Mouse (Mus musculus) spleen, embryonic (tissue): ENCODE measurements at regions not wholly inside any gene's neighbourhood (a gene's known extent, or its start where the extent isn't known, plus 50 kb on each side); places are given as distances from the start of the nearest gene placed in this dataset.

Experiments used
- CTCF ChIA-PET: fragments of 350-600 bp; sonication (Branson Sonifier 250); formaldehyde crosslinking; loops from one replicate; lab custom pipeline; 2022; lab: Charles Lee

DNA sequence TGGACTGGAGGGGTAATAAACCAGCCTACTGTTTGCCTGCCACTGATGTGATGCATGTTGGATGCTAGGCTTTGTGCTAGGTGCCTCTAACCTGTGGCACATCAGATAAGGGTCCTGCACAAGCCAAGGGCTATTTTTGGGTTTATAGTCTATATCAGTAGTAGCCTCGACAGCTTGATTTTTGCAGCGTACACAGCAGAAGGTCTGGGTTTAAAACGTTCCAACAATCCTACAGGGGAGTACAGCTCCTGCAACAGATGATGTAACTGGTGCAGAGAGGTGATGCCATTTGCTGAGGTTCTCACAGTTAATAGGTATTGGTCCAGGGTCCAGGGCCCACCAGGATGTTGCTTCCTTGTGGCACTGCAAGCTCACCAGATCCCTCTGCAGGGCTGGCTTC, 63.9 kb upstream of the Ldlrad3 start:
- CTCF ChIA-PET = no interaction called here

DNA sequence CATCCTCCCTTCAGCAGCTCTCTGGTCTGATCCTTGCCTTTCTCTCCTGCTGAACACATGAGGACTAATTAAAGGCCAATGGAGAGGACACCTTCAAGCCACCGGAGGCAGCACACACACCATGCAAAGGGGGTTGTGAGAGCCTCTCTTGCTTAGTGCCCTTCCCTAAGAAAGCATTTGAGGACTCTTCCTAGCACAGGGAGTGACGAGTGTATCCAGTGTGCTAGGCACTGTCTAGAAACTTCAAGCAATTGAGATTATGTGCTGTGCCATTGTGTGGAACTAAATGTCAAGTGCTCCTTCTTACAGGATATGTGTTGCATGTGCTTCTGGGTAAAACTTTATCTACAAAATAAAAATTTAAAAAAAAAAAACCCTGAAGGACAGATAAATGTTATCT, 60.3 kb upstream of the Ldlrad3 start:
- CTCF ChIA-PET = no interaction called here

DNA sequence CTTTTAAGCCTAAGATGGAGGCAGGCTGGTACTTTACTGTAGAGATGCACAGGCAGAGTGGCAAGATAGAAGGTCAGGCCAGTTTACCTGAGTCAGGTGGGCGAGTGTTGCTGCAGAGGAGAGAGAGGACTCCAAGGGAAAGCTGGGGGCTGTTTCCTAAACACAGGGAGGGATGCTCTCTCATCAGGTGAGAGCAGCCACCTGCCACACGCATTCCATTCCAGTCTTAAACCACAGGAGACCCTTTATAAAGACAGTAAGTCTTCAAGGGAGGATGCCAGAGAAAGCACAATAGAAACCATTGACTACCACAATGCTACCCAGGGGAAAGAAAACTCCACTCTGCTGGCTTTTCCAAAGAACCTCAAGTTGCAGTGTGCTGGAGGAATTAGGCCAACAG, 58.3 kb upstream of the Ldlrad3 start:
- CTCF ChIA-PET = no interaction called here

DNA sequence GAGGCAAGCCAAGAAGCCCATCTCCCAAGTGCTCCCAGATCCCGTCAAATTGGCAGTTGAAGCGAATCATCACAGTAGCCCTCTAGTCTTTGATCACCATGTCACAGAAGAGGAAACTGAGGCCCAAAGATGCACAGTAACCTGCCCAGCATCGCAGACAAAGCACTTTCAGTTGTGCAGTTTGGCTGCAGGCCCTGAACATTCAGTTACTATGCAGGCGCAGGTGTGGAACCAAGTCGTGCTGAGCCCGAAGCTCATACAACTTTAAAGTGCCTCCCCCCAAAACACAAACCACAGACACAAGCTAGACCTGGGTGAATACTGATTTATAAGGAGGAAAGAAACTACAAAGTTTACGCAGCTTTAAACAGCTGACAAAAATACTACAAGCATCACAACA, 55.4 kb upstream of the Ldlrad3 start:
- CTCF ChIA-PET = interaction anchor here (0.6 kb wide), 1 partner anchor 1067 kb away, joined by 3 read pairs; no protein-coding TSS in a partner anchor

DNA sequence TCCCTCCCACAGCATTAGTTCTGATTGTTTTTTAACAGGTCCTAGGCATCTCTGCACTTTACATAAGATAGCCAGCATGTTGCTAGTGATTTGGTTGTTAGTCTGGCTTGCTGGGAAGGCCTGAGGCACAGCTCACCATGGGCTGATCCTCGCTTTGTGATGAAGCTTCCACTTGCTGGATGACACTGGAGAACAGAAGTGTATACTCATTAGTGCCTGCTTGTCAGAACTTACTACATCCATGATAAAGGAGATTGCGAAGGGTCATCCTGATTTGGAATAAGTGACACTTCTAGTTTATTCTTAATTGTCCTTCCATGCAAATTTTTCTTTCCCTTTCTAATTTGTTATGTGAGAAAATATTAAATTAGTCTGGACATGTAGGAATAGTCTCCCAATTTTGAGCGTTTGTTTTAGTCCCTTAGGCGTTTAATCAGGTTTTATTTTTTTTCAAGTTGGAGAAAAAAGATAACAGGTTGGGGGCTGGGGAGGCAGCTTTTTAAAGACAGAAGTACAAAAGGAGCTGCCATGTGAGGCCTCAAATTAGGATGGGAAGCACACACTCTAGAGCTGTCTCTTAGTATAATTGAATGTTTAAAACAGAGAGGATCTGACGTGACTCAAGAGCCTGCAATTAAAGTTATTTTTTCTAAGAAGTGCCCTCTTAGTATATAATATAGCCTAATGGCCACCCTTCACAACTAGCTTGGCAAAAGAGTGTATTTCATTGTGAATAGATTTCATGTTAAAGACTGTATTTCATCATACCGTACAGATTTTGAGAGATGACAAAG, 53.7 kb upstream of the Ldlrad3 start:
- CTCF ChIA-PET = no interaction called here
